In genomic region chr16:16253326-16254074, GRCm38 (mm10) we compare ENCODE assay signal across 8 mouse cellular contexts. TPM values are rescaled to one million over a fixed set of nuclear protein-coding genes. Genes with fewer than 3 reads are reported as not detected.
A peak's percentile ranks its signal among the peaks of the same experiment; 100 is the strongest.
DNase-seq lines count a peak whose midpoint lies in the region; ATAC-seq lines count a peak whose summit lies in the region.

No protein-coding gene starts in this region.

- no peak overlapping the region for H3K4me3 ChIP-seq in midbrain, embryonic 10.5 days
- no peak overlapping the region for H3K4me3 ChIP-seq in midbrain, embryonic 15.5 days
- H3K4me3 ChIP-seq in heart, embryonic 12.5 days: no peak overlapping the region

- no peaks in the 10 kb centered on the region for H3K9me3 ChIP-seq in midbrain, embryonic 10.5 days (replicated peaks)
- no peaks in the 10 kb centered on the region for H3K9me3 ChIP-seq in midbrain, embryonic 15.5 days
- H3K9me3 ChIP-seq in heart, embryonic 12.5 days (replicated peaks): no peaks in the 10 kb centered on the region

- H3K36me3 ChIP-seq in midbrain, embryonic 10.5 days: no peaks in the 10 kb centered on the region
- H3K36me3 ChIP-seq in midbrain, embryonic 15.5 days (replicated peaks): no peaks in the 10 kb centered on the region
- H3K36me3 ChIP-seq in heart, embryonic 12.5 days: peaks cover 33% of the 10 kb centered on the region

- no peaks in the 10 kb centered on the region for H3K27me3 ChIP-seq in midbrain, embryonic 10.5 days (ENCODE audit: low read depth, poor library complexity, severe bottlenecking)
- H3K27me3 ChIP-seq in midbrain, embryonic 15.5 days (replicated peaks): no peaks in the 10 kb centered on the region
- H3K27me3 ChIP-seq in heart, embryonic 12.5 days (replicated peaks): no peaks in the 10 kb centered on the region

- no peak overlapping the region for H3K9ac ChIP-seq in midbrain, embryonic 15.5 days
- peak overlapping the region; percentile 21; the same call in 1 of the 2 replicates for H3K9ac ChIP-seq in heart, embryonic 12.5 days

- no peak overlapping the region for H3K27ac ChIP-seq in midbrain, embryonic 10.5 days (replicated peaks)
- H3K27ac ChIP-seq in midbrain, embryonic 15.5 days: no peak overlapping the region
- H3K27ac ChIP-seq in heart, embryonic 12.5 days (ENCODE audit: poor library complexity, severe bottlenecking): peak overlapping the region; percentile 71

- WGBS in midbrain, embryonic 10.5 days: 34% methylated on average over 4 of the region's 4 CpGs
- 31% methylated on average over 4 of the region's 4 CpGs for WGBS in midbrain, embryonic 15.5 days
- WGBS in heart, embryonic 12.5 days: 31% methylated on average over 4 of the region's 4 CpGs

- H3K4me1 ChIP-seq in midbrain, embryonic 10.5 days: peaks cover 23% of the 10 kb centered on the region
- H3K4me1 ChIP-seq in midbrain, embryonic 15.5 days: no peaks in the 10 kb centered on the region
- H3K4me1 ChIP-seq in heart, embryonic 12.5 days (replicated peaks): peaks cover 43% of the 10 kb centered on the region

- no peak for ATAC-seq in midbrain, embryonic 15.5 days (replicated peaks)
- peak; percentile 72 for ATAC-seq in heart, embryonic 12.5 days (ENCODE audit: insufficient number of reproducible peaks, low FRiP score)
- no peak for ATAC-seq in activated CD4-positive, CD25-positive, alpha-beta regulatory T cell, adult 4 months

- DNase-seq in cerebellum, postnatal 14 days: peak; percentile 51 to 71
- no peak for DNase-seq in cerebellum, postnatal 4 days (ENCODE audit: low spot score in 2 of 2)
- peak; percentile 15 for DNase-seq in midbrain, embryonic 10.5 days (ENCODE audit: low spot score)
- DNase-seq in retina, embryonic 14.5 days (ENCODE audit: low spot score): peak; percentile 64
- no peak for DNase-seq in thymus, adult 18-20 months

- no peak overlapping the region for H3K4me2 ChIP-seq in midbrain, embryonic 15.5 days
- H3K4me2 ChIP-seq in heart, embryonic 12.5 days: no peak overlapping the region

RNA-seq across cellular contexts. Expression of gene Pkp2, which starts 40.4 kb away (rescaled TPM):
- 5.4 and 7.3 TPM in 2 replicates for polyA plus RNA-seq in midbrain, embryonic 10.5 days (2016; fragmentation: Nextera tagmentation; extraction: Ambion mirVana)
- polyA plus RNA-seq in midbrain, embryonic 15.5 days (2015; fragmentation: Nextera tagmentation; extraction: Ambion mirVana): 0.85 and 1.0 TPM in 2 replicates
- 131 and 133 TPM in 2 replicates for polyA plus RNA-seq in heart, embryonic 12.5 days (2016; fragmentation: Nextera tagmentation; extraction: Ambion mirVana)
- polyA plus RNA-seq in activated CD4-positive, CD25-positive, alpha-beta regulatory T cell, adult 4 months (2017; shearing (Covaris generic)): under 1 TPM in 1 of 2 experiments, not detected in 1; 0.29 TPM

RNA-seq across cellular contexts. Expression of gene Yars2, which starts 49.3 kb away (rescaled TPM):
- 41.1 and 46.1 TPM in 2 replicates for polyA plus RNA-seq in midbrain, embryonic 10.5 days (2016; fragmentation: Nextera tagmentation; extraction: Ambion mirVana)
- 23.5 and 26.4 TPM in 2 replicates for polyA plus RNA-seq in midbrain, embryonic 15.5 days (2015; fragmentation: Nextera tagmentation; extraction: Ambion mirVana)
- 51.2 and 54.3 TPM in 2 replicates for polyA plus RNA-seq in heart, embryonic 12.5 days (2016; fragmentation: Nextera tagmentation; extraction: Ambion mirVana)
- 1 to 10 TPM; 4.9 to 5.3 TPM for polyA plus RNA-seq in activated CD4-positive, CD25-positive, alpha-beta regulatory T cell, adult 4 months (2017; shearing (Covaris generic))

Comparison
In these comparisons a context has a peak if more than half of its experiments do, and no peak if none do; other contexts are left out.
1. DNase-seq: peak in cerebellum, postnatal 14 days (2 of 2), midbrain, embryonic 10.5 days (single experiment) and retina, embryonic 14.5 days (single experiment); none in cerebellum, postnatal 4 days (0 of 2) and thymus, adult 18-20 months (0 of 2).
2. RNA of gene Pkp2, which starts 40.4 kb away (polyA plus RNA-seq): 131 to 133 TPM in heart, embryonic 12.5 days; 5.4 to 7.3 TPM in midbrain, embryonic 10.5 days, 0.85 to 1.0 TPM in midbrain, embryonic 15.5 days and 0.29 TPM in activated CD4-positive, CD25-positive, alpha-beta regulatory T cell, adult 4 months; every median in the first group is over 10 times any median in the second.